Mouse (Mus musculus) MEL (cell line): ENCODE data around the gene Fgfr2. TPM values are rescaled to one million over a fixed set of nuclear protein-coding genes. Genes with fewer than 3 reads are reported as not detected.

Experiments used
- DNase-seq: peaks from one replicate; pipeline ENCODE4 v3.0.0; 2011; ENCODE audit warnings: low read depth, low spot score
- H3K27ac ChIP-seq: 2 replicates; pipeline ENCODE4 v1.5.1; 2012; ENCODE audit warnings: low read depth, mild to moderate bottlenecking, control low read depth, low read length, moderate library complexity; ENCODE audit not compliant: control insufficient read depth
- H3K27me3 ChIP-seq, 2 experiments: fragments of 150-350 bp in 1 of 2; sonication (generic) in 1 of 2; 2 replicates each; pipeline ENCODE4 v1.6.1; 2012; ENCODE audit warnings: low read length in 2 of 2, mild to moderate bottlenecking in 2 of 2, improper control_type of control experiment in 1 of 2, moderate library complexity in 1 of 2; ENCODE audit not compliant: insufficient read depth in 2 of 2, control insufficient read depth in 1 of 2
- H3K36me3 ChIP-seq, 2 experiments: 2 replicates each; pipeline ENCODE4 v1.6.1; 2012 to 2014; ENCODE audit warnings: low read length in 2 of 2, improper control_type of control experiment in 1 of 2, inconsistent platforms in 1 of 2, mild to moderate bottlenecking in 1 of 2; ENCODE audit not compliant: insufficient read depth in 2 of 2, control insufficient read depth in 1 of 2
- H3K4me1 ChIP-seq, 2 experiments: fragments of 150-350 bp in 1 of 2; sonication (generic) in 1 of 2; 2 replicates each; pipeline ENCODE4 v1.6.1; 2012; ENCODE audit warnings: low read length in 2 of 2, improper control_type of control experiment in 1 of 2, mild to moderate bottlenecking in 1 of 2; ENCODE audit not compliant: insufficient read depth in 2 of 2, control insufficient read depth in 1 of 2
- H3K4me3 ChIP-seq, 2 experiments: fragments of 150-350 bp in 1 of 2; sonication (generic) in 1 of 2; 2 replicates each; pipeline ENCODE4 v1.5.1; 2012; ENCODE audit warnings: low read depth in 2 of 2, low read length in 2 of 2, mild to moderate bottlenecking in 2 of 2, moderate library complexity in 2 of 2, control low read depth in 1 of 2, improper control_type of control experiment in 1 of 2; ENCODE audit not compliant: control insufficient read depth in 1 of 2, insufficient read depth in 1 of 2
- H3K79me2 ChIP-seq: 2 replicates; pipeline ENCODE4 v1.6.1; 2012; ENCODE audit warnings: mild to moderate bottlenecking, low read length, moderate library complexity; ENCODE audit not compliant: control insufficient read depth, poor library complexity, insufficient read depth
- H3K9ac ChIP-seq: 2 replicates; pipeline ENCODE4 v1.6.1; 2012; ENCODE audit warnings: low read depth, mild to moderate bottlenecking, control low read depth, low read length, moderate library complexity; ENCODE audit not compliant: control insufficient read depth, poor library complexity, severe bottlenecking
- H3K9me3 ChIP-seq: fragments of 150-350 bp; sonication (generic); replicated peaks from 2 replicates; pipeline ENCODE4 v1.6.1; 2012; ENCODE audit warnings: mild to moderate bottlenecking, low read length, improper control_type of control experiment, moderate library complexity; ENCODE audit not compliant: insufficient read depth
- BHLHE40 ChIP-seq: IDR thresholded peaks from 2 replicates; pipeline ENCODE4 v1.6.1; 2012; ENCODE audit warnings: low read depth, mild to moderate bottlenecking, inconsistent platforms, low read length, improper control_type of control experiment, borderline replicate concordance
- CHD2 ChIP-seq: IDR thresholded peaks from 2 replicates; pipeline ENCODE4 v1.6.1; 2011; ENCODE audit warnings: low read length, improper control_type of control experiment
- CTCF ChIP-seq, 3 experiments: IDR thresholded peaks in 2 of 3; conservative IDR thresholded peaks in 1 of 3; 2 replicates each; pipeline ENCODE4 v1.5.1; 2011 to 2012; ENCODE audit warnings: low read length in 3 of 3, low read depth in 2 of 3, mild to moderate bottlenecking in 2 of 3, improper control_type of control experiment in 1 of 3, inconsistent platforms in 1 of 3, mixed read lengths in 1 of 3, moderate library complexity in 1 of 3; ENCODE audit not compliant: control insufficient read depth in 1 of 3, insufficient read depth in 1 of 3, poor library complexity in 1 of 3, severe bottlenecking in 1 of 3
- E2F4 ChIP-seq: IDR thresholded peaks from 2 replicates; pipeline ENCODE4 v1.6.1; 2011; ENCODE audit warnings: low read depth, low read length, improper control_type of control experiment, borderline replicate concordance
- EP300 ChIP-seq, 2 experiments: IDR thresholded peaks; 2 replicates each; pipeline ENCODE4 v1.6.1; 2011; ENCODE audit warnings: improper control_type of control experiment in 2 of 2, low read length in 2 of 2, low read depth in 1 of 2, mild to moderate bottlenecking in 1 of 2
- GABPA ChIP-seq: IDR thresholded peaks from 2 replicates; pipeline ENCODE4 v1.6.1; 2012; ENCODE audit warnings: low read depth, mild to moderate bottlenecking, inconsistent platforms, low read length, improper control_type of control experiment, moderate library complexity
- GATA1 ChIP-seq: IDR thresholded peaks from 2 replicates; pipeline ENCODE4 v1.6.1; 2011; ENCODE audit warnings: low read depth, low read length, improper control_type of control experiment
- JUND ChIP-seq: IDR thresholded peaks from 2 replicates; pipeline ENCODE4 v1.6.1; 2011; ENCODE audit warnings: low read depth, mild to moderate bottlenecking, improper control_type of control experiment, low read length
- KAT2A ChIP-seq: conservative IDR thresholded peaks from 2 replicates; pipeline ENCODE4 v1.6.1; 2012; ENCODE audit warnings: low read depth, low read length, improper control_type of control experiment, inconsistent platforms
- MAFK ChIP-seq: IDR thresholded peaks from 2 replicates; pipeline ENCODE4 v1.6.1; 2011; ENCODE audit warnings: low read depth, mild to moderate bottlenecking, low read length, improper control_type of control experiment, borderline replicate concordance
- MAZ ChIP-seq: IDR thresholded peaks from 2 replicates; pipeline ENCODE4 v1.6.1; 2012; ENCODE audit warnings: low read depth, mild to moderate bottlenecking, inconsistent platforms, low read length, improper control_type of control experiment
- MYB ChIP-seq: IDR thresholded peaks from 2 replicates; pipeline ENCODE4 v1.6.1; 2011; ENCODE audit warnings: mild to moderate bottlenecking, low read depth, low read length, improper control_type of control experiment
- MYC ChIP-seq: IDR thresholded peaks from 2 replicates; pipeline ENCODE4 v1.6.1; 2011; ENCODE audit warnings: low read depth, mild to moderate bottlenecking, low read length, improper control_type of control experiment, moderate library complexity
- POLR2AphosphoS5 ChIP-seq: IDR thresholded peaks from 2 replicates; pipeline ENCODE4 v1.6.1; 2012; ENCODE audit warnings: low read depth, borderline replicate concordance, mild to moderate bottlenecking, inconsistent platforms, low read length, moderate library complexity, mixed read lengths
- SMC3 ChIP-seq: IDR thresholded peaks from 2 replicates; pipeline ENCODE4 v1.6.1; 2011; ENCODE audit warnings: low read depth, low read length, improper control_type of control experiment
- TCF12 ChIP-seq: IDR thresholded peaks from 2 replicates; pipeline ENCODE4 v1.6.1; 2014; ENCODE audit warnings: low read depth, mild to moderate bottlenecking, inconsistent platforms, low read length, improper control_type of control experiment, moderate library complexity
- UBTF ChIP-seq: IDR thresholded peaks from 2 replicates; pipeline ENCODE4 v1.6.1; 2012; ENCODE audit warnings: low read depth, mild to moderate bottlenecking, inconsistent platforms, low read length, improper control_type of control experiment, moderate library complexity, borderline replicate concordance; ENCODE audit not compliant: insufficient read depth
- USF1 ChIP-seq: IDR thresholded peaks from 2 replicates; pipeline ENCODE4 v1.6.1; 2014; ENCODE audit warnings: low read depth, mild to moderate bottlenecking, inconsistent platforms, low read length, improper control_type of control experiment, moderate library complexity
- USF2 ChIP-seq, 2 experiments: IDR thresholded peaks; 2 replicates each; pipeline ENCODE4 v1.6.1; 2011 to 2012; ENCODE audit warnings: improper control_type of control experiment in 2 of 2, low read length in 2 of 2, borderline replicate concordance in 1 of 2, inconsistent platforms in 1 of 2, low read depth in 1 of 2, mild to moderate bottlenecking in 1 of 2; ENCODE audit not compliant: insufficient read depth in 1 of 2
- ZNF384 ChIP-seq: IDR thresholded peaks from 2 replicates; pipeline ENCODE4 v1.6.1; 2012; ENCODE audit warnings: low read depth, mild to moderate bottlenecking, inconsistent platforms, low read length, improper control_type of control experiment
- polyA plus RNA-seq, 2 experiments: library from polyadenylated mRNA; stranded (reverse) in 1 of 2; unstranded in 1 of 2; fragments of >175 nt in 1 of 2; fragments of >200 nt in 1 of 2; gene quantifications; 2 replicates each; pipeline versions ENCODE4 v1.2.1 to v1.2.4; 2012; ENCODE audit warnings: low replicate concordance in 2 of 2, low read depth in 1 of 2; ENCODE audit not compliant: insufficient read length in 2 of 2, insufficient read depth in 1 of 2, missing spikeins in 1 of 2
- total RNA-seq: library from RNA; depleted of rRNA; stranded (reverse); fragments of 300-350 nt; gene quantifications from 2 replicates; pipeline ENCODE4 v1.2.3, GENCODE M21; 2012

The Fgfr2 gene
- total and polyA plus RNA-seq, 3 experiments = not detected

GRCm38 (mm10) chr7:132896206-132896815, 226.8 kb downstream of the Fgfr2 start:
- Histone ChIP-seq H3K4me3 (no peak overlapping the region), H3K27ac (no peak overlapping the region), H3K36me3 (no peaks in the 10 kb centered on the region; a peak in 1 of 4 replicates), H3K79me2 (no peaks in the 10 kb centered on the region), H3K9ac (no peak overlapping the region), H3K4me1 (peaks cover 4 to 14% of the 10 kb centered on the region in 2 experiments), H3K27me3 (no peaks in the 10 kb centered on the region), H3K9me3 (no peaks in the 10 kb centered on the region)
- TF ChIP-seq USF2 (IDR thresholded peaks at IDR 0.05; ENCODE audit: borderline replicate concordance in 1 of 2, insufficient read depth in 1 of 2, low read depth in 1 of 2, low read length in 2 of 2) = 0 out of 4 replicates have a peak, but pooled peaks of 1 of the 2 experiments have one; percentile 27
- TF ChIP-seq USF1 = peak; percentile 80
- no peak for TF ChIP-seq JUND
- DNase-seq = no peak

GRCm38 (mm10) chr7:132894841-132895555, 228.2 kb downstream of the Fgfr2 start:
- H3K36me3 ChIP-seq = no peaks in the 10 kb centered on the region
- H3K4me1 ChIP-seq = peaks cover 4 to 10% of the 10 kb centered on the region in 2 experiments; a peak in 3 of 4 replicates
- no peaks in the 10 kb centered on the region for H3K9me3 ChIP-seq
- no peak overlapping the region for H3K9ac ChIP-seq
- TF ChIP-seq BHLHE40 (no peak), GABPA (no peak), GATA1 (no peak), POLR2AphosphoS5 (no peak), USF1 (no peak), EP300 (IDR thresholded peaks at IDR 0.05; ENCODE audit: low read depth in 1 of 2, low read length in 2 of 2) (no peak), JUND (no peak), KAT2A (no peak), ZNF384 (no peak), CTCF (IDR thresholded peaks at IDR 0.05 in 2 of 3, conservative IDR thresholded peaks at IDR 0.05 in 1 of 3; ENCODE audit: control insufficient read depth in 1 of 3, insufficient read depth in 1 of 3, low read depth in 2 of 3, low read length in 3 of 3, poor library complexity in 1 of 3, severe bottlenecking in 1 of 3) (no peak), MAFK (no peak), MAZ (no peak), E2F4 (no peak), MYC (no peak), CHD2 (no peak), MYB (no peak), TCF12 (no peak), SMC3 (no peak), UBTF (no peak)
- no peaks in the 10 kb centered on the region for H3K27me3 ChIP-seq
- no peak overlapping the region for H3K4me3 ChIP-seq
- no peak for DNase-seq
- H3K79me2 ChIP-seq = no peaks in the 10 kb centered on the region
- H3K27ac ChIP-seq = no peak overlapping the region
